Mouse (Mus musculus) heart, adult 2 months (tissue): ENCODE results near the gene Olfr905. TPM values are rescaled to one million over a fixed set of nuclear protein-coding genes. Genes with fewer than 3 reads are reported as not detected.

Experiments used
- DNase-seq, 2 experiments: peaks; one replicate each; pipeline ENCODE4 v3.0.0; 2021
- H3K27ac ChIP-seq: fragments of 200-600 bp; 2 replicates; pipeline ENCODE4 v1.8.1; 2022
- H3K27me3 ChIP-seq: fragments of 200-500 bp; 2 replicates; pipeline ENCODE4 v1.6.1; 2012; ENCODE audit warnings: mild to moderate bottlenecking, low read length, inconsistent platforms, mixed read lengths; ENCODE audit not compliant: control insufficient read depth, insufficient read depth
- H3K36me3 ChIP-seq: fragments of 200-500 bp; 2 replicates; pipeline ENCODE4 v1.6.1; 2012; ENCODE audit warnings: low read length, inconsistent platforms; ENCODE audit not compliant: control insufficient read depth, insufficient read depth
- H3K4me1 ChIP-seq: fragments of 200-500 bp; 2 replicates; pipeline ENCODE4 v1.6.1; 2011; ENCODE audit warnings: low read length; ENCODE audit not compliant: control insufficient read depth, insufficient read depth
- H3K4me3 ChIP-seq: fragments of 200-600 bp; 2 replicates; pipeline ENCODE4 v1.8.1; 2022
- H3K79me2 ChIP-seq: fragments of 200-500 bp; replicated peaks from 2 replicates; pipeline ENCODE4 v1.6.1; 2012; ENCODE audit warnings: mild to moderate bottlenecking, inconsistent platforms, low read length, moderate library complexity, mixed read lengths; ENCODE audit not compliant: control insufficient read depth, insufficient read depth
- H3K9ac ChIP-seq: fragments of 200-500 bp; 2 replicates; pipeline ENCODE4 v1.6.1; 2012; ENCODE audit warnings: low read depth, mild to moderate bottlenecking, control low read depth, inconsistent platforms, low read length, mixed read lengths
- CTCF ChIP-seq: fragments of 200-600 bp; IDR thresholded peaks from 2 replicates; pipeline ENCODE4 v1.8.1; 2022; ENCODE audit warnings: antibody characterized with exemption, mild to moderate bottlenecking, moderate library complexity
- EP300 ChIP-seq: fragments of 200-500 bp; IDR thresholded peaks from 2 replicates; pipeline ENCODE4 v1.6.1; 2011; ENCODE audit warnings: low read depth, low read length, control low read depth; ENCODE audit not compliant: insufficient read depth
- POLR2A ChIP-seq: fragments of 200-500 bp; IDR thresholded peaks from 2 replicates; pipeline ENCODE4 v1.6.1; 2011; ENCODE audit warnings: mild to moderate bottlenecking, low read depth, low read length, control low read depth; ENCODE audit not compliant: insufficient read depth
- WGBS: fragments of 180-500 bp; shearing (Covaris S2); methylation state at CpG from one replicate; pipeline ENCODE4 v1.1.7; 2018; 5-methylcytosine and 5-hydroxymethylcytosine counted together
- intact Hi-C: fragments of 180-260 bp; cut with DNase I; formaldehyde crosslinking; loops from one replicate; pipeline ENCODE4 v1.15.1; 2025
- polyA plus RNA-seq: library from polyadenylated mRNA; depleted of rRNA; stranded (reverse); fragments of >200 nt; gene quantifications from 2 replicates; pipeline ENCODE4 v1.2.3, GENCODE M21; 2012; rRNA removed
- total RNA-seq, 2 experiments: library from RNA; stranded (reverse); gene quantifications; 2 replicates each; pipeline ENCODE4 v1.2.3; 2021

Gene Olfr905
- total and polyA plus RNA-seq, 3 experiments = not detected

GRCm38 (mm10) chr9:38486785-38487184 lies 15.9 kb downstream of the Olfr905 start, which contains the start of gene Olfr906:
Gene Olfr906, plus strand, starts transcription at chr9:38487085.
- Histone ChIP-seq H3K4me1 (no peaks in the 10 kb centered on the region), H3K79me2 (no peaks in the 10 kb centered on the region), H3K27me3 (no peaks in the 10 kb centered on the region), H3K9ac (no peak within 1 kb of the TSS), H3K27ac (no peak within 1 kb of the TSS), H3K4me3 (no peak within 1 kb of the TSS), H3K36me3 (no peaks in the 10 kb centered on the region)
- WGBS = 55% methylated on average over 3 of the region's 3 CpGs
- no peak for DNase-seq
- intact Hi-C loops = no loop called here
- TF ChIP-seq EP300 (no peak), CTCF (no peak), POLR2A (no peak)

- TF ChIP-seq POLR2A = no peak
- TF ChIP-seq EP300 = no peak
- no peak for TF ChIP-seq CTCF
- no peak for DNase-seq
- Histone ChIP-seq H3K4me1 (no peaks in the 10 kb centered on the region), H3K27ac (no peak within 1 kb of the TSS), H3K36me3 (no peaks in the 10 kb centered on the region), H3K27me3 (no peaks in the 10 kb centered on the region), H3K79me2 (no peaks in the 10 kb centered on the region), H3K9ac (no peak within 1 kb of the TSS), H3K4me3 (no peak within 1 kb of the TSS)
- intact Hi-C loops = no loop called here
- 68% methylated on average over 2 of the region's 2 CpGs for WGBS
Observed at GRCm38 (mm10) chr9:38495501-38495900, 24.6 kb downstream of the Olfr905 start, which contains the start of gene Olfr907. Gene Olfr907, plus strand, starts transcription at chr9:38495801.

- H3K27me3 ChIP-seq = no peaks in the 10 kb centered on the region
Observed at GRCm38 (mm10) chr9:38512353-38512752, 41.4 kb downstream of the Olfr905 start.

GRCm38 (mm10) chr9:38521280-38521679 lies 50.4 kb downstream of the Olfr905 start, which contains the start of gene Olfr911-ps1:
Gene Olfr911-ps1, plus strand, starts transcription at chr9:38521580.
- no peaks in the 10 kb centered on the region for H3K36me3 ChIP-seq
- WGBS = 54% methylated on average over 1 of the region's 1 CpGs
- H3K79me2 ChIP-seq = no peaks in the 10 kb centered on the region
- DNase-seq = no peak
- H3K27me3 ChIP-seq = no peaks in the 10 kb centered on the region
- TF ChIP-seq POLR2A (no peak), EP300 (no peak), CTCF (no peak)
- intact Hi-C loops = no loop called here
- H3K27ac ChIP-seq = no peak within 1 kb of the TSS
- no peak within 1 kb of the TSS for H3K4me3 ChIP-seq
- H3K4me1 ChIP-seq = no peaks in the 10 kb centered on the region
- no peak within 1 kb of the TSS for H3K9ac ChIP-seq

More at GRCm38 (mm10) chr9:38512353-38512752, 41.4 kb downstream of the Olfr905 start:
- intact Hi-C loops = no loop called here
- 42% methylated on average over 2 of the region's 2 CpGs for WGBS
- Histone ChIP-seq H3K36me3 (no peaks in the 10 kb centered on the region), H3K79me2 (no peaks in the 10 kb centered on the region), H3K4me3 (no peak overlapping the region), H3K4me1 (no peaks in the 10 kb centered on the region), H3K27ac (no peak overlapping the region), H3K9ac (no peak overlapping the region)
- TF ChIP-seq EP300 = no peak
- TF ChIP-seq POLR2A = no peak
- no peak for TF ChIP-seq CTCF
- no peak for DNase-seq

Other genes starting within 250 kb of the Olfr905 start
- not detected for gene Olfr143, start 218.3 kb upstream of the Olfr905 start, total RNA-seq
- gene Olfr143, start 218.3 kb upstream of the Olfr905 start, polyA plus RNA-seq = not detected in 2 replicates
- gene Olfr895, start 203.3 kb upstream of the Olfr905 start, total RNA-seq = not detected
- gene Olfr895, start 203.3 kb upstream of the Olfr905 start, polyA plus RNA-seq = not detected in 2 replicates
- gene Olfr896-ps1, start 180.0 kb upstream of the Olfr905 start, total RNA-seq = not detected
- not detected in 2 replicates for gene Olfr896-ps1, start 180.0 kb upstream of the Olfr905 start, polyA plus RNA-seq
- not detected for gene Olfr25, start 142.0 kb upstream of the Olfr905 start, total RNA-seq
- gene Olfr25, start 142.0 kb upstream of the Olfr905 start, polyA plus RNA-seq = not detected in 2 replicates
- not detected for gene Olfr898, start 122.7 kb upstream of the Olfr905 start, total RNA-seq
- not detected in 2 replicates for gene Olfr898, start 122.7 kb upstream of the Olfr905 start, polyA plus RNA-seq
- gene Olfr250, start 104.2 kb upstream of the Olfr905 start, total RNA-seq = not detected
- not detected in 2 replicates for gene Olfr250, start 104.2 kb upstream of the Olfr905 start, polyA plus RNA-seq
- gene Olfr251, start 94.0 kb upstream of the Olfr905 start, total RNA-seq = not detected
- not detected in 2 replicates for gene Olfr251, start 94.0 kb upstream of the Olfr905 start, polyA plus RNA-seq
- not detected for gene Olfr147, start 69.4 kb upstream of the Olfr905 start, total RNA-seq
- not detected in 2 replicates for gene Olfr147, start 69.4 kb upstream of the Olfr905 start, polyA plus RNA-seq
- gene Olfr901, start 41.7 kb upstream of the Olfr905 start, total RNA-seq = not detected
- not detected in 2 replicates for gene Olfr901, start 41.7 kb upstream of the Olfr905 start, polyA plus RNA-seq
- not detected for gene Olfr902, start 23.5 kb upstream of the Olfr905 start, total RNA-seq
- not detected in 2 replicates for gene Olfr902, start 23.5 kb upstream of the Olfr905 start, polyA plus RNA-seq
- not detected for gene Olfr904, start 8.0 kb upstream of the Olfr905 start, total RNA-seq
- not detected in 2 replicates for gene Olfr904, start 8.0 kb upstream of the Olfr905 start, polyA plus RNA-seq
- not detected for gene Olfr906, start 16.0 kb downstream of the Olfr905 start, total RNA-seq
- gene Olfr906, start 16.0 kb downstream of the Olfr905 start, polyA plus RNA-seq = not detected in 2 replicates
- gene Olfr907, start 24.7 kb downstream of the Olfr905 start, total RNA-seq = not detected
- gene Olfr907, start 24.7 kb downstream of the Olfr905 start, polyA plus RNA-seq = not detected in 2 replicates
- not detected for gene Olfr911-ps1, start 50.5 kb downstream of the Olfr905 start, total RNA-seq
- not detected in 2 replicates for gene Olfr911-ps1, start 50.5 kb downstream of the Olfr905 start, polyA plus RNA-seq
- not detected for gene Olfr910, start 66.7 kb downstream of the Olfr905 start, total RNA-seq
- gene Olfr910, start 66.7 kb downstream of the Olfr905 start, polyA plus RNA-seq = not detected in 2 replicates
- gene Olfr912, start 109.1 kb downstream of the Olfr905 start, total RNA-seq = not detected
- gene Olfr912, start 109.1 kb downstream of the Olfr905 start, polyA plus RNA-seq = not detected in 2 replicates
- gene Olfr913, start 121.7 kb downstream of the Olfr905 start, total RNA-seq = not detected
- gene Olfr913, start 121.7 kb downstream of the Olfr905 start, polyA plus RNA-seq = not detected in 2 replicates
- gene Olfr914, start 134.0 kb downstream of the Olfr905 start, total RNA-seq = not detected
- gene Olfr914, start 134.0 kb downstream of the Olfr905 start, polyA plus RNA-seq = not detected in 2 replicates
- not detected for gene Olfr916, start 188.8 kb downstream of the Olfr905 start, total RNA-seq
- gene Olfr916, start 188.8 kb downstream of the Olfr905 start, polyA plus RNA-seq = not detected in 2 replicates
- not detected for gene Olfr917, start 194.7 kb downstream of the Olfr905 start, total RNA-seq
- gene Olfr917, start 194.7 kb downstream of the Olfr905 start, polyA plus RNA-seq = not detected in 2 replicates
- gene Olfr918, start 203.5 kb downstream of the Olfr905 start, total RNA-seq = not detected
- gene Olfr918, start 203.5 kb downstream of the Olfr905 start, polyA plus RNA-seq = not detected in 2 replicates
- gene Olfr919, start 232.6 kb downstream of the Olfr905 start, total RNA-seq = not detected
- gene Olfr919, start 232.6 kb downstream of the Olfr905 start, polyA plus RNA-seq = not detected in 2 replicates
- 10 to 100 TPM; 24.8 to 31.6 TPM for gene Vwa5a, start 247.2 kb downstream of the Olfr905 start, total RNA-seq
- gene Vwa5a, start 247.2 kb downstream of the Olfr905 start, polyA plus RNA-seq = 13.3 and 27.1 TPM in 2 replicates